ENCODE assay signal across 29 mouse cellular contexts in the genomic region with DNA sequence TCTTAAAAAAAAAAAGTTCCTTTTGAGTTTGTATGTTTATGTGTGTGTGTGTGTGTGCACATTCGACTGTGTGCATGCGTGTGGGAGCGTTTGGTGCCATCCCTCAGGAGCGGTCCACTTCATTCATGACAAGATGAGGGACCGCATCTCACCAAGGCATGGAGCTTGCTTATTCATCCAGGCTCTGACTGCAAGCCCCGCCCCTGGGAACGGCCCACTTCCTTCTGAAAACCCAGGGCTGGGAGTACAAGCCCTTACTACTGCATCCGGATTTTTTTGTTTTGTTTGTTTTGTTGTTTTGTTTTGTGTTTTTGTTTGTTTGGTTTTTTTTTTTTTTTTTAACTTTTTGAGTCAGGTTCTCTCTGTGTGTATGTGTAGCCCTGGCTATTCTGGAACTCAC. TPM values are rescaled to one million over a fixed set of nuclear protein-coding genes. Genes with fewer than 3 reads are reported as not detected.
DNase-seq lines count a peak whose midpoint lies in the region; ATAC-seq and TF ChIP-seq lines count a peak whose summit lies in the region.
"Had no signal": no experiment of that assay in that cellular context is flagged by ENCODE, and none has a peak within 500 bp of the region (broad histone marks: within the 10 kb centered on the region; RNA-seq: fewer than 3 reads in every experiment).

No protein-coding gene starts in this region.

- TF ChIP-seq CTCF in lung, embryonic 14.5 days (IDR thresholded peaks at IDR 0.05; ENCODE audit: low read depth), result no peak

- peak; percentile 50 for DNase-seq in kidney, postnatal 10 days
- DNase-seq in kidney, adult 18-20 months, result no peak
- DNase-seq in lung, embryonic 14.5 days, result peak; percentile 34
- DNase-seq in lung, postnatal 4 days, result no peak
- DNase-seq in thymus, postnatal 4 days, result peak; percentile 20
- DNase-seq in thymus, postnatal 36 days, result no peak
- DNase-seq in urinary bladder, postnatal 25 days (ENCODE audit: low spot score), result no peak
- DNase-seq: adrenal gland, adult 8-10 months; adrenal gland, postnatal 25 days; B cell, adult 2 months; cerebellum, adult 11-12 months; cerebellum, adult 8-10 months; cerebellum, postnatal 36 days; embryo, embryonic 11 days; gastrocnemius, postnatal 25 days; heart, adult 2 months; heart, postnatal 14 days; heart, postnatal 4 days had no signal

- H3K4me1 ChIP-seq in lung, embryonic 14.5 days (ENCODE audit: insufficient read depth), result no peaks in the 10 kb centered on the region
- H3K4me1 ChIP-seq: embryonic facial prominence, embryonic 10.5 days; embryonic facial prominence, embryonic 13.5 days; forebrain, embryonic 12.5 days; forebrain, embryonic 15.5 days; heart, embryonic 10.5 days; heart, embryonic 13.5 days had no signal

- H3K27ac ChIP-seq in lung, embryonic 14.5 days (ENCODE audit: low read depth), result no peak overlapping the region
- H3K27ac ChIP-seq: embryonic facial prominence, embryonic 10.5 days; embryonic facial prominence, embryonic 13.5 days; forebrain, embryonic 12.5 days; forebrain, embryonic 15.5 days; heart, adult 2 months; heart, embryonic 10.5 days; heart, embryonic 13.5 days; hindbrain, embryonic 14.5 days had no signal

- no peak overlapping the region for H3K9ac ChIP-seq in lung, embryonic 14.5 days
- H3K9ac ChIP-seq: embryonic facial prominence, embryonic 13.5 days; forebrain, embryonic 12.5 days; forebrain, embryonic 15.5 days; heart, embryonic 13.5 days; hindbrain, embryonic 14.5 days had no signal

- H3K36me3 ChIP-seq in lung, embryonic 14.5 days (ENCODE audit: insufficient read depth), result peaks cover 45% of the 10 kb centered on the region
- H3K36me3 ChIP-seq: G1E had no signal

- H3K27me3 ChIP-seq in lung, embryonic 14.5 days (ENCODE audit: insufficient read depth, low read length), result no peaks in the 10 kb centered on the region
- H3K27me3 ChIP-seq: embryonic facial prominence, embryonic 13.5 days; forebrain, embryonic 12.5 days; forebrain, embryonic 15.5 days; heart, embryonic 13.5 days; Patski had no signal

- H3K4me3 ChIP-seq in lung, embryonic 14.5 days (ENCODE audit: low read depth, low read length), result no peak overlapping the region
- H3K4me3 ChIP-seq: embryonic facial prominence, embryonic 10.5 days; embryonic facial prominence, embryonic 13.5 days; erythroblast, embryonic 14.5 days; forebrain, embryonic 12.5 days; forebrain, embryonic 15.5 days; heart, adult 2 months; heart, embryonic 10.5 days; heart, embryonic 13.5 days had no signal

- no peaks in the 10 kb centered on the region for H3K9me3 ChIP-seq in lung, embryonic 14.5 days (ENCODE audit: low read depth, low read length)
- H3K9me3 ChIP-seq: embryonic facial prominence, embryonic 13.5 days; forebrain, embryonic 15.5 days; heart, embryonic 10.5 days had no signal

- ATAC-seq in lung, embryonic 14.5 days (ENCODE audit: insufficient read depth), result no peak
- ATAC-seq: activated CD4-positive, CD25-positive, alpha-beta regulatory T cell, adult 4 months; forebrain, embryonic 15.5 days; Patski had no signal

- WGBS in lung, embryonic 14.5 days, result 70% methylated on average over 8 of the region's 8 CpGs

- no peak overlapping the region for H3K4me2 ChIP-seq in lung, embryonic 14.5 days
- H3K4me2 ChIP-seq: embryonic facial prominence, embryonic 13.5 days; forebrain, embryonic 12.5 days; forebrain, embryonic 15.5 days; heart, embryonic 13.5 days; hindbrain, embryonic 14.5 days had no signal

RNA-seq across cellular contexts. Expression of gene Evl, which starts 35.1 kb away (rescaled TPM):
- polyA plus RNA-seq in lung, embryonic 14.5 days (2014; fragmentation: Nextera tagmentation; extraction: Ambion mirVana), result 79.2 and 88.7 TPM in 2 replicates
- polyA plus RNA-seq: G1E had no signal

Comparison
In these comparisons a context has a peak if more than half of its experiments do, and no peak if none do; other contexts are left out.
1. DNase-seq: peak in kidney, postnatal 10 days (single experiment), lung, embryonic 14.5 days (single experiment) and thymus, postnatal 4 days (single experiment); none in kidney, adult 18-20 months (single experiment), lung, postnatal 4 days (0 of 2), thymus, postnatal 36 days (0 of 2) and urinary bladder, postnatal 25 days (single experiment).